Mouse (Mus musculus): ENCODE data around the gene Mrpl1.

DNA sequence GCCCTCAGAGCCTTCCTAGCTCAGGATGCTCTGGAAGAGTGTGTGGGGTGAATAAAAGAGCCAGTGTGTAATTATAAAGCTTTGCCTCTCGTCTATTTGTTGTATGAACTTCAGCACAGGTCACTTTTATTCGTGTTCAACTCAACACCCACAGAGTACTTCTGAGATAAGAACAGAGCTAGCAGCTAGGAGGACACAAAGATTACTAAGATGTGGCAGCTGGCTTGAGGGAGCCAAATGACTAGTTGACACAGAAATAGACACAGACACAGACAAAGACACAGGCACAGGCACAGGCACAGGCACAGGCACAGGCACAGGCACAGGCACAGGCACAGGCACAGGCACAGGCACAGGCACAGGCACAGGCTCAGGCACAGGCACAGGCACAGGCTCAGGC, 25.3 kb upstream of the Mrpl1 start:
- TF ChIP-seq CTCF (IDR thresholded peaks at IDR 0.05; ENCODE audit: low read depth, low read length) (no peak), GATA1 (IDR thresholded peaks at IDR 0.05; ENCODE audit: borderline replicate concordance, low read length) (no peak)
